Mouse (Mus musculus) NIH3T3 (cell line): Measurements from ENCODE around the gene 1110025L11Rik.
"Not testable (repeated sequence)": the region's sequence is repeated elsewhere in the genome, so short reads cannot be mapped to it uniquely, and the experiment has no call there.

Experiments
- DNase-seq: peaks from one replicate; pipeline ENCODE4 v3.0.0-alpha.2; 2012; ENCODE audit warnings: low read depth

Gene 1110025L11Rik

DNA sequence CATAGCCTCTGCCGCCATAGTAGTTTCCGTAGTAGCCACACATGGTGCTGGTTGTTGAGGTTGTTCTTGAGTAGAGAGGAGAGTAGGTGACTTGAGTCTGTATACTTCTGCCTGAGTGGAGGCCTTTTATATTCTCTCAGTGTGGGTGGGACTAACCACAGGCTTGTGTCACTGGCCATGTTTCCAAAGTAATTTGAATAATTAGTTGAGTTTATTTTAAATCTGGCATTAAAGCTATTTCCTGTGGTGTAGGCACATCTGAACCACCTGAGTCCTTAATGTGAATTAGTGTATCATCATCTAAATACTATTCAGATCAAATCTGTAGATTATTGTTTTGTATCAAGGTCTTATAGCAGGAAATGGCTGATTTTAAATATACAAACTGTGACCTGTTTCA, at the start of gene 1110025L11Rik:
TSS of gene 1110025L11Rik (minus strand) at position 101 of the 400 bp plus-strand sequence.
- DNase-seq, result not testable (repeated sequence)

DNA sequence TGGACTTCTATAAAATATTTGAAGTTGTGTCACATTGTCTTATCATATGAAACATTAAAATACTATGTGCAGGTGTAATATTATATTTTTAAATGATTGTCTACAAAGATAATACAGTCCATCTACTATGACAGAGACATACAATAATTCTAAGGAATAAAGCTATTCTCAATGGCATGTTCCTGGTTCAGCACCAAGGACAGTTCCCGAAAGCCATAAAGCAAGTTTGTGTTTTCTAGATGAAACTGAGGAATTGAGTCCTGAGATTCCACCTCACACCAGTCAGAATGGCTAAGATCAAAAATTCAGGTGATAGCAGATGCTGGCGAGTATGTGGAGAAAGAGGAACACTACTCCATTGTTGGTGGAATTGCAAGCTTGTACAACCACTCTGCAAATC, 7.2 kb upstream of the 1110025L11Rik start:
- DNase-seq, result peak; percentile 55

DNA sequence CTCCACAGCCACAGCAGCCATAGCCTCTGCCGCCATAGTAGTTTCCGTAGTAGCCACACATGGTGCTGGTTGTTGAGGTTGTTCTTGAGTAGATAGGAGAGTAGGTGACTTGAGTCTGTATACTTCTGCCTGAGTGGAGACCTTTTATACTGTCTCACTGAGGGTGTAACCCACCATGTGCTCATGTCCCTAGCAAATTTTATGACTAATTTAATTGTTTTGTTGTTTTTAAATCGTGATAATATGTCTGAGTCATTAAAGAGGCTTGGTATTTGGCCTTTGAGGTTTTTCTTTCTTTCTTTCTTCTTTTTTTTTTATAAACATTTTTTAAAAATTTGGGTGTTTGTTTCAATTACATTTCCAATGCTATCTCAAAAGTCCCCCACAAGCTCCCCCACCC, 16.0 kb downstream of the 1110025L11Rik start, which contains the start of gene Krtap6-5:
TSS of gene Krtap6-5 (minus strand) at position 101 of the 400 bp plus-strand sequence.
- DNase-seq, result no peak

DNA sequence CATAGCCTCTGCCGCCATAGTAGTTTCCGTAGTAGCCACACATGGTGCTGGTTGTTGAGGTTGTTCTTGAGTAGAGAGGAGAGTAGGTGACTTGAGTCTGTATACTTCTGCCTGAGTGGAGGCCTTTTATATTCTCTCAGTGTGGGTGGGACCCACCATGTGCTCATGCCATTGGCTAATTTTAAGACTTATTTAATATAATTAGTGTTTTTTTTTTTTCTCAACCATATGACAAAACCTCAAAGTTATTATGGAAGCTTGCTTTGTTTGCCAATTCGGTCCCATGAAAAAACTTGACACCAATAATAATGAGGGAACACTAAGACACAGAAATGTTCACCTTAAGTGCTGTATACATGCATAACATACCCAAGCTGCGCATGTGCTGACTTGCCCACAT, 22.4 kb downstream of the 1110025L11Rik start, which contains the start of gene Gm10228:
TSS of gene Gm10228 (minus strand) at position 101 of the 400 bp plus-strand sequence.
- DNase-seq, result not testable (repeated sequence)

- not testable (repeated sequence) for DNase-seq
Observed at GRCm38 (mm10) chr16:89031399-89031798, 32.4 kb downstream of the 1110025L11Rik start, which contains the start of gene Krtap6-1. TSS of gene Krtap6-1 (plus strand) at chr16:89031699.

GRCm38 (mm10) chr16:89014984-89015383, 48.8 kb downstream of the 1110025L11Rik start, which contains the start of gene Gm10229:
TSS of gene Gm10229 (plus strand) at chr16:89015284.
- DNase-seq, result not testable (repeated sequence)

DNA sequence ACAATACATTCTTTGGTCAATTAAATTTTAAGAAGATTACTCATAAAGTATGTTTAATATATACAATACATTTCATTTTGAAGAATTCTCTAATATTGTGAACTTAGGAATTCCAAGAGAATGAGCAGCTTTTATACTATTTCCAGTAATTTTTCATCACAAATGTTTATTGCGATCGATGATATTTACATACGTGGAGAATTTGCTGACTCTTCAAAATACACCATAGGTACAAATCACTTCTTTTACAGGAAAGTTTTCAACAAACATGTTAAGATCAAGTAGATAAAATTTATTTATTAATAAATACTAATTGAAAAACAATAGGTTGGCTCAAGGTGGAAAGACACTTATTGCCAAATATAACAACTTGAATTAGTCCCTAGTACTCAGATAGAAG, 49.8 kb downstream of the 1110025L11Rik start:
- no peak for DNase-seq
